Mouse (Mus musculus) spleen, adult 2 months (tissue): ENCODE measurements at regions not wholly inside any gene's neighbourhood (a gene's known extent, or its start where the extent isn't known, plus 50 kb on each side); places are given as distances from the start of the nearest gene placed in this dataset.

ENCODE experiments used
- DNase-seq, 2 experiments: peaks; one replicate each; pipeline versions ENCODE4 v3.0.0 to v3.0.0-alpha.2; 2012 to 2021; ENCODE audit warnings: low spot score in 2 of 2, low read depth in 1 of 2
- H3K27ac ChIP-seq: fragments of 200-500 bp; 2 replicates; pipeline ENCODE4 v1.5.1; 2012; ENCODE audit warnings: low read length, inconsistent platforms; ENCODE audit not compliant: insufficient read depth
- H3K27me3 ChIP-seq: fragments of 200-500 bp; 2 replicates; pipeline ENCODE4 v1.6.1; 2012; ENCODE audit warnings: mild to moderate bottlenecking, moderate library complexity, low read length, inconsistent platforms; ENCODE audit not compliant: control insufficient read depth, insufficient read depth
- H3K36me3 ChIP-seq: fragments of 200-500 bp; 2 replicates; pipeline ENCODE4 v1.6.1; 2012; ENCODE audit warnings: mild to moderate bottlenecking, low read length, inconsistent platforms; ENCODE audit not compliant: control insufficient read depth, insufficient read depth
- H3K4me1 ChIP-seq: fragments of 200-500 bp; 2 replicates; pipeline ENCODE4 v1.6.1; 2011; ENCODE audit warnings: inconsistent platforms; ENCODE audit not compliant: control insufficient read depth, insufficient read depth, insufficient read length
- H3K4me3 ChIP-seq: fragments of 200-500 bp; 2 replicates; pipeline ENCODE4 v1.5.1; 2011; ENCODE audit warnings: mild to moderate bottlenecking, inconsistent platforms; ENCODE audit not compliant: insufficient read depth, insufficient read length; ENCODE audit errors: extremely low read depth
- CTCF ChIP-seq: fragments of 200-500 bp; IDR thresholded peaks from 2 replicates; pipeline ENCODE4 v1.5.1; 2011; ENCODE audit warnings: mild to moderate bottlenecking, inconsistent platforms; ENCODE audit not compliant: insufficient read depth, insufficient read length, insufficient replicate concordance; ENCODE audit errors: extremely low read depth
- POLR2A ChIP-seq: fragments of 200-500 bp; IDR thresholded peaks from 2 replicates; pipeline ENCODE4 v1.6.1; 2011; ENCODE audit warnings: low read depth, low read length, inconsistent platforms
- WGBS: fragments of 180-500 bp; shearing (Covaris S2); methylation state at CpG from one replicate; pipeline ENCODE4 v1.1.7; 2018; 5-methylcytosine and 5-hydroxymethylcytosine counted together

DNA sequence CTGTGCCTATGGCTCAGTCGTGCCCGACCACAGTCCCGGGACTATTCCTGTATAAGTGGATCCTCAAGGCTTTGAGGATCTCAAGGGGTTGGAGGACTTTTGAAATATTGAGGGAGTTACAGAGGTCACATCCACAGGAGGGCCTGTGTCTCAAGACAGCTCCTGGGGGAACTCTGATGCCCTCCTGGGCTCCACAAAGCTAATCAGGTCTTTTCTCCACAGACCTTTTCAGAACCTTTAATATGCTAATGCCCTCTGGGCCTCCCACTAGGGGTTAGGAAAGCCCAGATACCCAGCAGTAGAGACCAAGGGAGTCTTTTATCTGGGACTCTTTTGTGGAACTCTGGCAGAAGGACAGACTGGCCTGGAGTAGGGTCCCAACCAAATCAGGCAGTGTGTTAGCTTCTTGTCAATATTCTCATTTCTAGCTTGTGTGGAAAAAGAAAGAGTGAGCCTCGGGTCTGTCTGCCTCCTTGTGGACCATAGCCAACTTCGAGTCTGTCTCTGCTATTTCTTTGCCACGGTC is 107.4 kb upstream of the Gm26897 start:
- WGBS, result 69% methylated on average over 6 of the region's 6 CpGs
- H3K36me3 ChIP-seq, result no peaks in the 10 kb centered on the region
- H3K4me1 ChIP-seq, result no peaks in the 10 kb centered on the region
- no peaks in the 10 kb centered on the region for H3K27me3 ChIP-seq
- TF ChIP-seq POLR2A (no peak), CTCF (no peak)
- DNase-seq, result no peak
- no peak overlapping the region for H3K27ac ChIP-seq
- no peak overlapping the region for H3K4me3 ChIP-seq

DNA sequence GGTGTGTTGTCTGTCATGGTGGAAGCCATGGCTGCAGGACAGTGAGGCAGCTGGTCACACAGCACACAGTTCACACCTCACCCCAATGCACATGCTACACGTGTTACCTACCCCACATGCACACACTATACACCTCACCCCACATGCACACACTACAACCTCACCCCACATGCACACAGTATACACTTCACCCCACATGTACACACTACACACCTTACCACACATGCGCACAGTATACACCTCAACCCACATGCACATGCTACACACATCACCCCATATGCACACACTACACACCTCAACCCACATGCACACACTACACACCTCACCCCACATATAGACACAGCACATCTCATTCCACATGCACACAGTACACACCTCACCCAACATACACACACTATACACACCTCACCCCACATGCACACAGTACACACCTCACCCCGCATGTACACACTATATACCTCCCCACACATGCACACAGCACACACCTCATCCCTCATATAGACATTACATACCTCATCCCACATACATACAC is 103.3 kb upstream of the Gm26897 start:
- no peak overlapping the region for H3K4me3 ChIP-seq

DNA sequence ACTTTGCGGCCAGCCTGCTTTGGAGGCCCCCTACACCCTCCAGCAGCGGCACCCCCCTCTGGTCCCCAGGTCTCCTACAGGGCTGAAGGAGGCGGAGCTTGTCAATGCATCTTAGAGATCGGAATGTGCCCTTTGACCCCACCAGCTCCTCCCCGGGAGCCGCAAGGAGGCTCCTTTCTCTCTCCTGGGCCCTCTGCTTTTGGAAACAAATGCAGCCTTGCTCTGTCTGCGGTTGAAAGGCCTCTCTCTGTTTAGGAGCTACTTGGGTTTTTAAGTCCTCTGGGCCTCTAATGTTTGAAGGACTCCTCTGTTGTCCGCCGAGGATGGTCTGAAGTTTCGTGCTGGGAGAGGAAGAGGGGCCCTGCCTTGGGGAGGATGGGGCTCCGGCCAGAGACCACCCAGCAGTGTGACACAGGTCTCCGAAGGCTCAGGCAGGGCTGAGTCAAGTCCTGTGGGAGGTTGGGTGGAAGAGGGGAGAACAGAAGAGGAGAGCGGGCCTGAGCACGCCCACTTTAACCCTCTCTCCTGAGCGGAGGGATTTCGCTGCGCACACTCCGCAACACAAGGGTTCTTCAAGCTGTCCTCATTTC is 102.1 kb upstream of the Gm26897 start:
- 88% methylated on average over 18 of the region's 18 CpGs for WGBS
- H3K36me3 ChIP-seq, result no peaks in the 10 kb centered on the region
- no peak for TF ChIP-seq CTCF
- TF ChIP-seq POLR2A, result no peak
- no peaks in the 10 kb centered on the region for H3K27me3 ChIP-seq
- no peak for DNase-seq
- no peaks in the 10 kb centered on the region for H3K4me1 ChIP-seq
- no peak overlapping the region for H3K4me3 ChIP-seq
- no peak overlapping the region for H3K27ac ChIP-seq

More for the DNA sequence above, 103.3 kb upstream of the Gm26897 start:
- no peaks in the 10 kb centered on the region for H3K36me3 ChIP-seq
- no peak overlapping the region for H3K27ac ChIP-seq
- WGBS, result 93% methylated on average over 3 of the region's 3 CpGs
- DNase-seq, result no peak
- H3K27me3 ChIP-seq, result no peaks in the 10 kb centered on the region
- TF ChIP-seq CTCF (no peak), POLR2A (no peak)
- no peaks in the 10 kb centered on the region for H3K4me1 ChIP-seq

DNA sequence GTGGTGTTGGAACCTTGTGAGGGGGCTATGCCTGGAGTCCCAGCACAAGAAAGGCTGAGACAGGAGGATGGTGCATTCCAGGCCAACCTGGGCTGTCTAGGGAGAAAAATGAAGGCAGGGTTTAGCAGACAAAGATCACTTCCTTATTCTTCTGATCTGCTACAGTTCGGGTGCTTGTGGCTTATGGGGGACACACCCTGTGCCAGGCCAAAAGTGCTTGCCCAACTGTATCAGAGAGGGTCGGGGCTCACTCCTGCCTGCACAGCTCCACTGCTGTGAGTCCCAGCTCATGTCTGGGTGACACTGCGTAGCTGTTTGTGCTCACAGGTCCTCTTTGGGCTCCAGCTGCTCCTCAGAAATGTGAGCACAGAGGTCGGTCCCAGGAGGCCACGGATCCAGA is 98.6 kb upstream of the Gm26897 start:
- Histone ChIP-seq H3K4me1 (no peaks in the 10 kb centered on the region), H3K36me3 (no peaks in the 10 kb centered on the region), H3K27me3 (no peaks in the 10 kb centered on the region; the same call in 1 of the 2 replicates), H3K27ac (no peak overlapping the region), H3K4me3 (no peak overlapping the region)
- no peak for TF ChIP-seq POLR2A
- DNase-seq, result no peak
- WGBS, result 42% methylated on average over 5 of the region's 5 CpGs

DNA sequence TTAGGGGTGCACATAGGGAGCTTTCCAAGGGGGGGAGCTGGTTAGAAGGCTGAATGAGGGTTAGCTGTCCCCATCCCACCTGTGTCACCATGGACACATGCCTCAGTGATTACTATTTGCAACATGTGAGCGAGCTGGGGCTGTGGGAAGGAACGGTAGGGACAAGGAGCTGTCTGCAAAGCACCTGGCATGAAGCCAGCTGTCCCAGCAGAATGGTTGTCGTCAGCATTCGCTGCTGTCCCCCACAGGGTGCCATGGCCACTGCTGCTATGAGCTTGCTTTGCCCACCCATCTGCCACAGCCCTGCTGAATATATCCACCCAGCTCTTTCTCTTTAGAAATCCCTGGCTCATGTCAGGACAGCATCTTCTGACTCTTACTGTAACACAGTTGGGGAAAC is 96.8 kb upstream of the Gm26897 start:
- Histone ChIP-seq H3K4me1 (no peaks in the 10 kb centered on the region), H3K27me3 (no peaks in the 10 kb centered on the region; the same call in 1 of the 2 replicates), H3K27ac (no peak overlapping the region), H3K36me3 (no peaks in the 10 kb centered on the region), H3K4me3 (no peak overlapping the region)
- TF ChIP-seq CTCF (no peak), POLR2A (no peak)
- no peak for DNase-seq
- WGBS, result 76% methylated on average over 4 of the region's 4 CpGs

DNA sequence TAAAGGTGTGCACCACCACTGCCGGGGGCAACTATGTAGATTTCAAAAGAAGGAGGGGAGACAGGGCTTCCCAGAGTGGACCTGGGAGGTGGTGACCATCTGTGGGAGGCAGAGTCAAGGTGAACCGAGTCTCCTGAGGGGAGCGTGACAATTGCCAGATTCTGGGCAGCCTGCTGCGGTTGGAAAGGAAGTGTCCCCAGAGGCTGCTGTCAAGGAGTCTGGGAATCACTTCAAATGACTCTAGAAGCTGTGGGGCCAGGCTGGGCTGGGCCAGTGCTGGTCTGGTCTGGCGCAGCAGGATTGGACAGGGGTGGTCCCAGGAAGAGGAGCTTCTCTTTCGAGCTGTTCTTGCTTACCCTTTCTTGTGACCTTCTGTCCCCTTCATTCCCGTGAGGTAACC is 95.4 kb upstream of the Gm26897 start:
- Histone ChIP-seq H3K4me3 (no peak overlapping the region), H3K27me3 (no peaks in the 10 kb centered on the region; the same call in 1 of the 2 replicates), H3K27ac (no peak overlapping the region), H3K36me3 (no peaks in the 10 kb centered on the region), H3K4me1 (no peaks in the 10 kb centered on the region)
- WGBS, result 81% methylated on average over 7 of the region's 7 CpGs
- TF ChIP-seq CTCF, result no peak
- TF ChIP-seq POLR2A, result no peak
- no peak for DNase-seq
